Mouse (Mus musculus): ENCODE measurements around the gene Pfpl. TPM values are rescaled to one million over a fixed set of nuclear protein-coding genes. Genes with fewer than 3 reads are reported as not detected.

Gene Pfpl
- total RNA-seq, 2 experiments from 2014 or later = not detected

GRCm38 (mm10) chr19:12464127-12464526 lies 36.4 kb downstream of the Pfpl start:
- ATAC-seq (replicated peaks; ENCODE audit: poor library complexity) = peak; percentile 65

DNA sequence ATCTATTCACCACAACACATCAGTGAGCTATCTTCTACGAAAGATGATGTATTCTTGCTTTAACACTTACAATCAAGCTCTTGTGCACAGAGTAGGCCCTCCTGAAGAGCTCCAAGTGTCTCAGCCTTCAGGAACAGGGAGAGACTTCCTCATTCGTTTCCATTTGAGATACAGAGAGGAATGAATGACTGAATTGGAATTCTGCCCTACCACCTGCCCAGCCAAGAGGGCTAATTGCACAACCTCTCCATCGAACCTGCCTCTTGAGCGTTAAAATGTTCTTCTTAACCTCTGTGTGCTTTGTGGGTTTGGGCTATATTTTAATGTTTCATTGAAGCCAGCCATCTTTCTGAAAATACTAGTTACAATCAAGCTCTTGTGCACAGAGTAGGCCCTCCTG lies 37.0 kb downstream of the Pfpl start:
- ATAC-seq (replicated peaks; ENCODE audit: poor library complexity) = no peak

- ATAC-seq (replicated peaks; ENCODE audit: poor library complexity) = no peak
Measured at GRCm38 (mm10) chr19:12465530-12466144, 37.9 kb downstream of the Pfpl start.

DNA sequence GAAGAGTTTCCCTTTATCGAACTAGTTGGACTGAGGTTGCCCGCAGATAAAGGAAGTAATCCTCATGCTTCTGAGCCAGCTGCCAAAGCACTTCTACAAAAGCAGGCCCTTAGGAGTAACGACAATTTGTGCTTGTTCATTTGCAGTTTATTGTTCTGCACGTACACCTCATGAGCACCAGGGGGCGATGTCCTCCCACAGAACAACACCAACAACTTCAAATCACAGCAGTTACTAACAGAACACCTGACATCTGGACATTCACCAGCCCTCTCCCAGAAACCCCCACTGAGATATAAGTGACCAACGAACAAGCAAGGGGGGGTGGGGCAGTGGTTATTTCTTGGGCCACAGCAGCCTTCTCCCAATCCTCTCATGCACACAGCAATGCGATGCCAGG lies 38.5 kb downstream of the Pfpl start:
- ATAC-seq (replicated peaks; ENCODE audit: poor library complexity) = peak; percentile 71

DNA sequence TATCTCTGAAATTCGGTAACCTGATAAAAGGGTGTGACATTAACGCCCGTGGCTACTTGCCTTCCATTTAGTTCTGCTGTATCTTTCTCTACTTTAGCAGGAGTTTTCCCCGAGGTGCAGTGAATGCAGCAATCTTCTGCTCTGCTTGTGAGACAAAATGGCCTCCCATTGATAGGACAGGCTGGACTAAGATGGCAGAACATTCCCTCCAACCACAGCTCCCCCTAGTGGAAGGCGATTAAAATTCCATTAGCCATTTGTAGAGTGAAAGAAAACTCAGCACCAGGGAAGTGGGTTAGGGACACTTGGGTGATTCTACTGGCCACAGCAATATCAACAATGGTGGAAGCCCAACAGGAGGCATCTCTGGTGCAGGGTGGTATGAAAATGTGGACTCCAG lies 39.7 kb downstream of the Pfpl start:
- peak; percentile 43 for ATAC-seq (replicated peaks; ENCODE audit: poor library complexity)

GRCm38 (mm10) chr19:12471866-12472265 lies 44.2 kb downstream of the Pfpl start:
- no peak for ATAC-seq (replicated peaks; ENCODE audit: poor library complexity)

DNA sequence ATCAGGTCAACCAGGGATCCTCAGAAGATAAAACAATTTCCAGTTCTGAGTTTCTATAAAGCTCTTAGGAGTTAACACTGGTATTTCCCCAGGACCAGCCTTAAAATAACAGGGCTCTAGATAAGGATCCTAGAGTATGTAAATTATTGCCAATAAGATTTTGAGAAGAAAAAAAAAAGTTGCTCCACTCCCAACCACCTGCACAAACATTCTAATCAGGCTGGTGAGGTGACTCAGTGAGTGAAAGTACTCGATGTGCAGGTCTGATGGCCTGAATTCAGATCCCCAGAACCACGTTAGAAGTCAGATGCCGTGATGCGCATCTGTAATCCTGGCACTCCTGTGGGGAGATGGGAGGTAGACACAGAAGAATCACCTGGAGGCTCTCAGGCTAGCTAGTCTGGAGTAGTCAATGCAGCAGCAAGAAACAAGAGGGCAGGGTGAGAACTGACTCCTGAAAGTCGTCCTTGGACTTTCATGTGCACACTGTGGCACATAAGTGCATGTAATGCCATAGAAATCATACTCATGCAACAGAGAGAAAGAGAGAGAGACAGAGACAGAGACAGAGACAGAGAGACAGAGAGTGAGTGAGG lies 44.8 kb downstream of the Pfpl start:
- ATAC-seq (replicated peaks; ENCODE audit: poor library complexity) = no peak

- no peak for ATAC-seq (replicated peaks; ENCODE audit: poor library complexity)
Measured at GRCm38 (mm10) chr19:12473201-12473641, 45.5 kb downstream of the Pfpl start.

- no peak for ATAC-seq (replicated peaks; ENCODE audit: poor library complexity)
Measured at GRCm38 (mm10) chr19:12473951-12474350, 46.2 kb downstream of the Pfpl start.

- peak; percentile 79 for ATAC-seq (replicated peaks; ENCODE audit: poor library complexity)
Measured at GRCm38 (mm10) chr19:12475380-12476250, 47.9 kb downstream of the Pfpl start.

DNA sequence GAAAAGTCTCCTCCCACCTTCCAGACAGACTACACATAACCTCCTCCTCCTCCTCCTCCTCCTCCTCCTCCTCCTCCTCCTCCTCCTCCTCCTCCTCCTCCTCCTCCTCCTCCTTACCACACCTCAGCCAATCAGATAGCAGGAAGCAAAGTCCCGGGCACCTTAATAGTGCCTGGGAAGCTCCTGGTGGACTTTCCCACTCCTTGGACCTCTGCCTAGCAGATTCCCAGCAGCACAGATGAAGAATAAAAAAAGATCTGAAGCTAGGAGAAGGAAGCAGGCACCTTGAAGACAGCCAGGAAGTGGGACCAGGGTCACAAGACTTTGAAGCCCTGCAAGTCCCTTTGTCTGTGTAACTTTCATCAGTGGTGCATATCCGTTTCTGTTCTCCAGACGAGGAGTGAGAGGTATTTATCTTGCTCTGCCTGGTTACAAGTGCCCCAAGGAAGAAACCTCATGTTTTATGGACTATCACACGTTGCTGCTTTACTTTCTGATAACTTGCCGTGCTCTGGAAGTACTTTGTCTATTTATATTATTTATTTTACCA lies 49.1 kb downstream of the Pfpl start:
- no peak for ATAC-seq (replicated peaks; ENCODE audit: poor library complexity)

GRCm38 (mm10) chr19:12478369-12478768 lies 50.7 kb downstream of the Pfpl start:
- ATAC-seq (replicated peaks; ENCODE audit: poor library complexity) = peak; percentile 81

Other genes with a start within 250 kb of the Pfpl start
- gene Olfr1431, start 227.3 kb upstream of the Pfpl start, total RNA-seq (2015) = not detected in 2 replicates
- gene Olfr1431, start 227.3 kb upstream of the Pfpl start, total RNA-seq (2017) = not detected in 2 replicates
- gene Olfr1432, start 195.3 kb upstream of the Pfpl start, total RNA-seq (2015) = not detected in 2 replicates
- gene Olfr1432, start 195.3 kb upstream of the Pfpl start, total RNA-seq (2017) = not detected in 2 replicates
- gene Olfr262, start 186.2 kb upstream of the Pfpl start, total RNA-seq (2015) = not detected in 2 replicates
- not detected in 2 replicates for gene Olfr262, start 186.2 kb upstream of the Pfpl start, total RNA-seq (2017)
- gene Olfr235, start 166.9 kb upstream of the Pfpl start, total RNA-seq (2015) = not detected in 2 replicates
- not detected in 2 replicates for gene Olfr235, start 166.9 kb upstream of the Pfpl start, total RNA-seq (2017)
- gene Olfr1434, start 148.1 kb upstream of the Pfpl start, total RNA-seq (2015) = not detected in 2 replicates
- not detected in 2 replicates for gene Olfr1434, start 148.1 kb upstream of the Pfpl start, total RNA-seq (2017)
- not detected in 2 replicates for gene Olfr1436, start 128.8 kb upstream of the Pfpl start, total RNA-seq (2015)
- not detected in 2 replicates for gene Olfr1436, start 128.8 kb upstream of the Pfpl start, total RNA-seq (2017)
- not detected in 2 replicates for gene Olfr1437, start 102.8 kb upstream of the Pfpl start, total RNA-seq (2015)
- not detected in 2 replicates for gene Olfr1437, start 102.8 kb upstream of the Pfpl start, total RNA-seq (2017)
- not detected in 2 replicates for gene Olfr1438-ps1, start 92.0 kb upstream of the Pfpl start, total RNA-seq (2015)
- not detected in 2 replicates for gene Olfr1438-ps1, start 92.0 kb upstream of the Pfpl start, total RNA-seq (2017)
- gene Olfr1440, start 40.6 kb upstream of the Pfpl start, total RNA-seq (2015) = not detected in 2 replicates
- not detected in 2 replicates for gene Olfr1440, start 40.6 kb upstream of the Pfpl start, total RNA-seq (2017)
- not detected in 2 replicates for gene Olfr1441, start 10.5 kb upstream of the Pfpl start, total RNA-seq (2015)
- gene Olfr1441, start 10.5 kb upstream of the Pfpl start, total RNA-seq (2017) = not detected in 2 replicates
- gene Mpeg1, start 32.9 kb downstream of the Pfpl start, total RNA-seq (2015) = 74.6 and 105 TPM in 2 replicates
- gene Mpeg1, start 32.9 kb downstream of the Pfpl start, total RNA-seq (2017) = 41.8 and 52.4 TPM in 2 replicates
- gene Dtx4, start 73.5 kb downstream of the Pfpl start, total RNA-seq (2015) = 41.4 and 46.5 TPM in 2 replicates
- gene Dtx4, start 73.5 kb downstream of the Pfpl start, total RNA-seq (2017) = 38.9 and 39.0 TPM in 2 replicates
- gene Fam111a, start 117.8 kb downstream of the Pfpl start, total RNA-seq (2015) = 193 and 210 TPM in 2 replicates
- gene Fam111a, start 117.8 kb downstream of the Pfpl start, total RNA-seq (2017) = 232 and 248 TPM in 2 replicates
- gene Gm4952, start 172.1 kb downstream of the Pfpl start, total RNA-seq (2015) = not detected in 2 replicates
- not detected in 2 replicates for gene Gm4952, start 172.1 kb downstream of the Pfpl start, total RNA-seq (2017)
- gene Glyat, start 205.4 kb downstream of the Pfpl start, total RNA-seq (2015) = not detected in 2 replicates
- not detected in 2 replicates for gene Glyat, start 205.4 kb downstream of the Pfpl start, total RNA-seq (2017)
- gene Olfr1442, start 242.5 kb downstream of the Pfpl start, total RNA-seq (2015) = not detected in 2 replicates
- not detected in 2 replicates for gene Olfr1442, start 242.5 kb downstream of the Pfpl start, total RNA-seq (2017)